Mouse (Mus musculus) ES-Bruce4 (cell line): ENCODE results near the gene Cpa1.

Source experiments
- CTCF ChIP-seq: IDR thresholded peaks from one replicate; pipeline ENCODE4 v1.8.1; 2011; ENCODE audit warnings: low read depth, low read length
- POLR2A ChIP-seq: IDR thresholded peaks from one replicate; pipeline ENCODE4 v1.8.1; 2011; ENCODE audit warnings: low read length; ENCODE audit not compliant: insufficient read depth

GRCm38 (mm10) chr6:30600033-30600432 lies 39.0 kb upstream of the Cpa1 start:
- TF ChIP-seq CTCF (no peak), POLR2A (no peak)
